Mouse (Mus musculus) limb, embryonic 10.5 days (tissue): ENCODE data around the gene Prdm16. TPM values are rescaled to one million over a fixed set of nuclear protein-coding genes. Genes with fewer than 3 reads are reported as not detected.

Source experiments
- DNase-seq: peaks from one replicate; pipeline ENCODE4 v3.0.0-alpha.2; 2017; ENCODE audit warnings: low spot score
- H3K27ac ChIP-seq: fragments of 300-500 bp; sonication (generic); 2 replicates; pipeline ENCODE4 v1.5.1; 2016; ENCODE audit warnings: mild to moderate bottlenecking
- H3K27me3 ChIP-seq: fragments of 300-500 bp; sonication (generic); 2 replicates; pipeline ENCODE4 v1.6.1; 2016; ENCODE audit warnings: low read depth, mild to moderate bottlenecking; ENCODE audit not compliant: poor library complexity, severe bottlenecking
- H3K36me3 ChIP-seq: fragments of 300-500 bp; sonication (generic); 2 replicates; pipeline ENCODE4 v1.6.1; 2016; ENCODE audit warnings: mild to moderate bottlenecking, moderate library complexity
- H3K4me1 ChIP-seq: fragments of 300-500 bp; sonication (generic); 2 replicates; pipeline ENCODE4 v1.6.1; 2016
- H3K4me3 ChIP-seq: fragments of 300-500 bp; sonication (generic); 2 replicates; pipeline ENCODE4 v1.5.1; 2016; ENCODE audit warnings: mild to moderate bottlenecking, moderate library complexity
- H3K9me3 ChIP-seq: fragments of 300-500 bp; sonication (generic); replicated peaks from 2 replicates; pipeline ENCODE4 v1.6.1; 2016; ENCODE audit warnings: mild to moderate bottlenecking
- WGBS: fragments of 180-500 bp; shearing (Covaris S2); methylation state at CpG from one replicate; pipeline ENCODE4 v1.1.7; 2016; 5-methylcytosine and 5-hydroxymethylcytosine counted together
- polyA plus RNA-seq: library from polyadenylated mRNA; unstranded; fragments of >200 nt; fragmentation: Nextera tagmentation; extraction: Ambion mirVana; gene quantifications from 2 replicates; pipeline ENCODE4 v1.2.1, GENCODE M21; 2016

Gene Prdm16
- polyA plus RNA-seq, 1 experiment from 2014 or later: 93.9 TPM

GRCm38 (mm10) chr4:154360441-154360840 is 276.2 kb downstream of the Prdm16 start:
- peaks cover 47% of the 10 kb centered on the region for H3K4me1 ChIP-seq
- H3K9me3 ChIP-seq: no peaks in the 10 kb centered on the region
- H3K27ac ChIP-seq: peak overlapping the region; percentile 72; the same call in 1 of the 2 replicates
- no peak for DNase-seq
- peaks cover 58% of the 10 kb centered on the region for H3K36me3 ChIP-seq
- no peaks in the 10 kb centered on the region for H3K27me3 ChIP-seq
- no peak overlapping the region for H3K4me3 ChIP-seq
- WGBS: 94% methylated on average over 6 of the region's 7 CpGs

GRCm38 (mm10) chr4:154359762-154360300 is 276.8 kb downstream of the Prdm16 start:
- no peak for DNase-seq
- no peak overlapping the region for H3K4me3 ChIP-seq
- no peaks in the 10 kb centered on the region for H3K27me3 ChIP-seq
- WGBS: 78% methylated on average over 9 of the region's 9 CpGs
- peaks cover 46% of the 10 kb centered on the region for H3K4me1 ChIP-seq
- peaks cover 58% of the 10 kb centered on the region for H3K36me3 ChIP-seq
- H3K27ac ChIP-seq: peak overlapping the region; percentile 72
- no peaks in the 10 kb centered on the region for H3K9me3 ChIP-seq

DNA sequence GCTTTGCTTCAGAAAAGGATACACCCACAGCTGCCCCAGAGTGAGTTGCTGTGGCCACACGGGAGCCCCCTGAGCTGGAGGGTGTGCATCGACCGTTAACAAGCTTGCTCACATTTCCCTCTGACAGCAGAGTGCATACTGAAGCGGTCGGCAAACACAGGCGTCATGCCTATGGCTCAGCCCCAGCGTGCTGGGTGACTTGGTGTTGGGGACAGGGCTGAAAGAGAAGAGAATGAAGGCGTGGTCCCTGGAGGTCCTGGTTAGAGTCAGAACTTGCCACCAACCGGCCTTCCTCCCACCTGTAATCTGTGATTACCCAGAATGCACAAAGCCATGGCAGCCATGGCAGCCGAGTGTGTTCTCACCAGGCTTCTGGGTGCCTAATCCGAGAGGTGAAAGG is 277.9 kb downstream of the Prdm16 start:
- peaks cover 45% of the 10 kb centered on the region for H3K4me1 ChIP-seq
- H3K27me3 ChIP-seq: no peaks in the 10 kb centered on the region
- peaks cover 58% of the 10 kb centered on the region for H3K36me3 ChIP-seq
- no peak for DNase-seq
- H3K27ac ChIP-seq: peak overlapping the region; percentile 72
- WGBS: 65% methylated on average over 11 of the region's 11 CpGs
- H3K9me3 ChIP-seq: no peaks in the 10 kb centered on the region
- H3K4me3 ChIP-seq: no peak overlapping the region

GRCm38 (mm10) chr4:154358370-154358769 is 278.3 kb downstream of the Prdm16 start:
- WGBS: 86% methylated on average over 5 of the region's 5 CpGs
- H3K9me3 ChIP-seq: no peaks in the 10 kb centered on the region
- H3K27me3 ChIP-seq: 0 out of 2 replicates have a peak, but pooled peaks cover 2% of the 10 kb centered on the region
- no peak overlapping the region for H3K4me3 ChIP-seq
- H3K36me3 ChIP-seq: peaks cover 59% of the 10 kb centered on the region
- 0 out of 2 replicates have a peak overlapping the region, but pooled peaks have one; percentile 3 for H3K27ac ChIP-seq
- peaks cover 41% of the 10 kb centered on the region for H3K4me1 ChIP-seq
- no peak for DNase-seq

DNA sequence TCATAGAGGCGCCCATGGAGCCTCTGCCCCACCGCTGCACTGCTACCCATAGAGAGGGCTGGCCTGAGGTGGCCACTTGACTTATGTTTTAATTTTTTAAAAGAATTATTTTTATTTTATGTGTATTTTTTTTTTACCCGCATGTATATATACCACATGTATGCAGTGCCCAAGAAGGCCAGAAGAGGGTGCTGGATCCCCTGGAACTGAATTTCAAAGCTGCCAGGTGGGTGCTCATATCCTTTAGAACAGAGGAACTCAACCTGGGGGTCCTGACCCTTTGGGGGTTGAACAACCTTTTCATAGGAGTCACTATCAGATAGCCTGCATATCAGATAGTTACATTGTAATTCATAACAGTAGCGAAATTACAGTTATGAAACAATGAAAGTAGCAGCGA is 281.3 kb downstream of the Prdm16 start:
- no peak for DNase-seq
- Histone ChIP-seq H3K27ac (no peak overlapping the region), H3K36me3 (peaks cover 78% of the 10 kb centered on the region), H3K4me3 (no peak overlapping the region), H3K4me1 (peaks cover 27% of the 10 kb centered on the region), H3K9me3 (no peaks in the 10 kb centered on the region), H3K27me3 (0 out of 2 replicates have a peak, but pooled peaks cover 9% of the 10 kb centered on the region)
- 93% methylated on average over 5 of the region's 5 CpGs for WGBS

DNA sequence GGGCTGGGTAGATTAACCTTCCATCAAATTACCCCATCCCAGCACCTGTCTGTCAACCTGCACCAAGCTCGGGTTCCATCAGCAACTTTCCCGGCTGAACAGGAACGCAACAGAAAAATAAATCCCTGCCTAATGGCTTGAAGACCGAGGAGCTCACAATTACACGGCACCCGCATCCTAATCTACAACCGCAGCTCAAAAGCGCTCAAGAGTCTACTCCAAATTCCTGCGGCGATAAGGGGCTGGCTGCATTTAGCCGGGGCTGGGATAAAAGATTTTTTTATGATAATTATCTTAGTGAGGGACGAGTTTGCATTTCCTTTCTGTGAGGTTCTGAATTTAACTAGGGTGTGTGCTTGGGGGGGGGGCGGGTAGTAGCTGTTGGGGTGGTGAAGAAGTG is 284.4 kb downstream of the Prdm16 start:
- Histone ChIP-seq H3K9me3 (no peaks in the 10 kb centered on the region), H3K36me3 (peaks cover 87% of the 10 kb centered on the region), H3K4me3 (no peak overlapping the region), H3K27ac (no peak overlapping the region), H3K4me1 (peaks cover 22% of the 10 kb centered on the region), H3K27me3 (0 out of 2 replicates have a peak, but pooled peaks cover 13% of the 10 kb centered on the region)
- DNase-seq: no peak
- 82% methylated on average over 13 of the region's 13 CpGs for whole genome bisulfite sequencing

DNA sequence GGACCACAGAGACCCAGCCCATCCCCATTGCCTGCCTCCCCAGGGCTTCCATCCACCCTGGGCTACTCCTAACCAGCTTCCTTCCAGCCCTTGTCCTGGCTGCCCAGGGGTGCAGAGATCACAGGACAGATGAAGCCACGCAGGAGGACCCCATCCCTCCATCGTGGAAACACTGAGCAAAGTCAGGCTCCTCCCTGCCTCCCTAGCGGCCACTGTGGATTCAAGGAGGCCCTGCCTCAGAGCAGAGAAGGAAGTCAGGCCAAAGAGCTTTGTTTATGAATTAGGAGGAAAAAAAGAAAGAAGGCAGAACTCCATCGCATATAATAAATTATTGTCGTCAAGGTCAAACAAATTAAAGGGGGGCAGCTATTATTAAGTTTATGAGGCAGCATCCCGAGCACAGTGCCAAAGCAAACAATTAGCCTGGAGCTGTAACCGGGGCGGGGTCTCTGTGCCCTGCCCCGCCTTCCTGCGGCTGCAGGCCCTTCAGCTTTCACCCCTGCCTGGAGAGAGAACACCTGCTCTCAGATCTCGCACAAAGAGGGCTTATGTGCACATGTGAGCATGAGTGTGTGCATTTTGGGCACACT is 288.4 kb downstream of the Prdm16 start:
- H3K4me1 ChIP-seq: peaks cover 50% of the 10 kb centered on the region
- peaks cover 87% of the 10 kb centered on the region for H3K36me3 ChIP-seq
- H3K27ac ChIP-seq: peak overlapping the region; percentile 66
- H3K27me3 ChIP-seq: 0 out of 2 replicates have a peak, but pooled peaks cover 18% of the 10 kb centered on the region
- 56% methylated on average over 11 of the region's 11 CpGs for WGBS
- H3K9me3 ChIP-seq: no peaks in the 10 kb centered on the region
- H3K4me3 ChIP-seq: no peak overlapping the region
- no peak for DNase-seq

- no peaks in the 10 kb centered on the region for H3K9me3 ChIP-seq
- WGBS: 21% methylated on average over 19 of the region's 19 CpGs
- H3K36me3 ChIP-seq: peaks cover 91% of the 10 kb centered on the region
- DNase-seq: no peak
- 0 out of 2 replicates have a peak, but pooled peaks cover 12% of the 10 kb centered on the region for H3K27me3 ChIP-seq
- peak overlapping the region; percentile 66 for H3K27ac ChIP-seq
- H3K4me3 ChIP-seq: no peak overlapping the region
- peaks cover 47% of the 10 kb centered on the region for H3K4me1 ChIP-seq
These were observed 289.7 kb downstream of the Prdm16 start for GRCm38 (mm10) chr4:154346731-154347522.

DNA sequence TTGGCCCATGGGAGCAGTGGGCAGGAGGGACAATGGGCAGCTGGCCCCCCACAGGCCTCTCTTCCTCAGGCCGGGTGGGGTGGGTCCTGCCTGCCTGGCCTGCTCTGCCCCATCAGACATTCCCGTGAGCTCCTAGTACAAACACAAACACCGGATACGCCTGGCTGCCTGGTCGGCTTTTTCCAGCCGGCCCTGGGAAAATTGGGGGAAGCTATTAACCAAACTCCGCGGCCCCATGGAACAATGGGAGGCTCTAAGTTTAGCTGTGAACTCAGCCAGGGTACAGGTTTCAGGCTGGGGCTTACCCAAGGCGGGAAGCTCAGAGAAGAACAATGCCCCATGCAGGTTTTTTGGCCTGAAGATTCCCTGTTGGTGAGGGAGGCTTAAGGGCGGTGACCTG is 300.0 kb downstream of the Prdm16 start:
- WGBS: 33% methylated on average over 10 of the region's 10 CpGs
- peaks cover 80% of the 10 kb centered on the region for H3K4me1 ChIP-seq
- peaks cover 28% of the 10 kb centered on the region for H3K27me3 ChIP-seq
- no peaks in the 10 kb centered on the region for H3K9me3 ChIP-seq
- H3K4me3 ChIP-seq: no peak overlapping the region
- H3K27ac ChIP-seq: peak overlapping the region; percentile 84
- H3K36me3 ChIP-seq: peaks cover 99% of the 10 kb centered on the region
- no peak for DNase-seq

GRCm38 (mm10) chr4:154335761-154336160 is 300.9 kb downstream of the Prdm16 start, which contains the start of gene B230104I21Rik:
B230104I21Rik (plus strand) TSS chr4:154336127.
- Histone ChIP-seq H3K27ac (peak within 1 kb of the TSS; percentile 84), H3K27me3 (peaks cover 28% of the 10 kb centered on the region), H3K36me3 (peaks cover 99% of the 10 kb centered on the region), H3K4me3 (no peak within 1 kb of the TSS), H3K4me1 (peaks cover 89% of the 10 kb centered on the region), H3K9me3 (no peaks in the 10 kb centered on the region)
- WGBS: 77% methylated on average over 12 of the region's 12 CpGs
- DNase-seq: no peak

- Histone ChIP-seq H3K27me3 (peaks cover 21% of the 10 kb centered on the region), H3K36me3 (peaks cover 99% of the 10 kb centered on the region), H3K27ac (peak overlapping the region; percentile 84), H3K4me3 (no peak overlapping the region), H3K9me3 (no peaks in the 10 kb centered on the region), H3K4me1 (peaks cover 90% of the 10 kb centered on the region)
- DNase-seq: peak; percentile 50
- WGBS: 61% methylated on average over 48 of the region's 48 CpGs
These were observed 301.8 kb downstream of the Prdm16 start for GRCm38 (mm10) chr4:154334699-154335402.

DNA sequence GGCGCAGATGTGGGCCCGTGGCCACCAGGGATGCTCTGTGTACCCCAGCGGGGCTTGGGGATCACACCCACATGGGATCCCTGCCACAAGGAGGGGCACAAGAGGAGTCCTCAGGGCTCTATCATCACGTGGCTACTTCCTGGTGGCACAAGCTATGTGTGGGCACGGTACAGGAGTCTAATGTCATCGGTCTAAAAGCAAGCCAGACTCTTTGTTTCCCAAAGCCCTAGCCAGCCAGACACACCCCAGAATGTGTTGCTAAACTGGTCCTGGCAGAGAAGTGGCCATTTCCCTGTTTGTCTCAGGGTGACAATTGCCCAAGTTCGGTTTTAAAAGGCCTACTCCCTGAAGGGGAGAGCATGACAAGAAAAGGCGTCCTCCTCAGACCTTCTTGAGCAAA is 303.4 kb downstream of the Prdm16 start:
- Histone ChIP-seq H3K27ac (peak overlapping the region; percentile 84), H3K4me1 (peaks cover 99% of the 10 kb centered on the region)

More for the DNA sequence above, 303.4 kb downstream of the Prdm16 start:
- DNase-seq: peak; percentile 45
- peaks cover 10% of the 10 kb centered on the region for H3K27me3 ChIP-seq
- no peaks in the 10 kb centered on the region for H3K9me3 ChIP-seq
- WGBS: 83% methylated on average over 8 of the region's 8 CpGs
- H3K4me3 ChIP-seq: no peak overlapping the region
- H3K36me3 ChIP-seq: peaks cover 90% of the 10 kb centered on the region
